Mouse (Mus musculus): Measurements from ENCODE around the gene Olfr611. TPM values are rescaled to one million over a fixed set of nuclear protein-coding genes. Genes with fewer than 3 reads are reported as not detected.
"Not testable (repeated sequence)": the region's sequence is repeated elsewhere in the genome, so short reads cannot be mapped to it uniquely, and the experiment has no call there.

Olfr611 gene
- total RNA-seq (2021), result not detected
- long read RNA-seq, experiment 1, result 0 reads
- long read RNA-seq, experiment 2, result 0 reads

DNA sequence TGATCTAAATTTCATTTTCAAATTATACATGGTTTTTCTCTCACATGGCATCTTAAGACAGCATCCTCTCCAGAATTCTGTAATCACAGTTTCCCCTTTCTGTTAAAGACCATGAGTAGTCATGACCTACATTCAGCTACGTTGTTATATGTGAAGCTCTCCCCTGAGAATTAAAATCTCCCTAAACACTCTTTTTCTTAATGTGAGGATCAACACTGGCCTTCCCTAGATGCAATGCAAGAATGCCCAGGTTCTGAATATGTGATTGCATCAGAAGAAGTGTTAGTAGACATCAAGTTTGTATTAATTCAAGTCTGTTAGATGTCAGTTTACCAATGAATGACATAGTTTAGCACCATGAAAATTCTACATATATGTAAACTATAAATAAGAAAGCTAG, at the start of gene Olfr611:
Gene Olfr611 (minus strand): TSS at position 101 of the 400 bp plus-strand sequence.
- DNase-seq (ENCODE audit: extremely low spot score in 1 of 2, low spot score in 2 of 2); H3K27ac ChIP-seq; intact Hi-C loops (cut with DNase I); H3K4me3 ChIP-seq: not testable (repeated sequence)

DNA sequence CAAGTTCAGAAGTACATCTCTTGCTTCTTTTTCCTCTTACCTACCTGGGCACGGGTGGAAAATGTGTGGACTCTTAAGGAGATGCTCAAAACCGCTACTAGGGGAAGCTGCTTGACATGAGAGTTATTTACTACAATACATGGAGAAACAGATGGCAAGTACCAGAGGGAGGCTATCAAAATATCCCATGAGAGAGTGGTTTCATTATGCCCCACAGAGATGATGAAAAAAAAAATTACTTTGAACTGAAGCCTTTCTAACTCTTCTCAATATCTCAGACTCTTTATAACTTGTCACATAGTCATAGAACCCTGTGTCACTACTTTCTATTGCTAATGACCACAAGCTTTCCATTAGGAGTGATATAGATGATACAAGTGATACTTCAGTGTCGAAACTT, 48.4 kb upstream of the Olfr611 start, which contains the start of gene Olfr616:
Gene Olfr616 (minus strand): TSS at position 101 of the 400 bp plus-strand sequence.
- no peak within 1 kb of the TSS for H3K4me3 ChIP-seq
- no peak for TF ChIP-seq CTCF (IDR thresholded peaks at IDR 0.05)
- DNase-seq (ENCODE audit: extremely low spot score in 1 of 2, low spot score in 2 of 2), result no peak
- H3K27ac ChIP-seq, result no peak within 1 kb of the TSS
- intact Hi-C loops (cut with DNase I), result no loop called here

DNA sequence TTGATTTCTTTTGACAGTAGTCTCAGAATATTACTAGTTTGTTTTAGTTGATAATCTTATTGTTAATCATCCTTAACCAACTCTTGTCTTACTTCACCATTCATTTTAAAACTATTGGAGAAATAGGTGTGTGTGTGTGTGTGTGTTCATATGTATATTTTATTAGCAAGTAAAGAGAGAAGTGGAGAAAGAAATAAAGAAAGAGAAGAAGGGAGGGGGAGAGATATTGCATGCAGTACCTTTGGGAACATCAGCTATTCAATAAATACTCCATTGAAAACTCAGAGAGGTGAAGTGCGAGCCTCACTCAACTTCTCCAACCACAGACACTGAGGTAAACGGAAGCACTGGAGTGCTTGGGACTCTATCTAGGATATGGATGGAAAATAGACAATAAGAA, 35.1 kb upstream of the Olfr611 start, which contains the start of gene Olfr615:
Gene Olfr615 (plus strand): TSS at position 301 of the 400 bp plus-strand sequence.
- Histone ChIP-seq H3K27ac (no peak within 1 kb of the TSS), H3K4me3 (no peak within 1 kb of the TSS)
- no peak for DNase-seq (ENCODE audit: extremely low spot score in 1 of 2, low spot score in 2 of 2)
- intact Hi-C loops (cut with DNase I), result no loop called here
- no peak for TF ChIP-seq CTCF (IDR thresholded peaks at IDR 0.05)

DNA sequence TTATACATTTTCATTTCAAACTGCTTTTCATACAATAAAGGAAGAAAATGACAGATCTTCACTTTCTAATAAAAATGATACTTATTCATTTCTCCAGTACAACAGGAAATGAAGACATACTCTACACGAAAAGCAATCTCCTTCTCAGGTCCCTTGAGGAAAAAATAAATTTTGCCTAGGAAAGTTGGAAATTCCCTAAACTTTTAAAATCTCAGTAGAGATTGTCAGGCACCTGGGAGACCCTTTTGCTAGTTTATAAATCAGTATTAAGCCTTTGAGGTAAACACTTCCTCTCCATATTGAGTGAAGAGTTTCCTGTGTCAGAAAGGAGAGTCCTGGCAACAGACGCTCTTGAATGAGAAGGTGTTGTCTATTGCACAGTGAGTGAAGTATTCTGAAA, 27.1 kb upstream of the Olfr611 start, which contains the start of gene Olfr613:
Gene Olfr613 (plus strand): TSS at position 301 of the 400 bp plus-strand sequence.
- no peak for TF ChIP-seq CTCF (IDR thresholded peaks at IDR 0.05)
- Histone ChIP-seq H3K4me3 (no peak within 1 kb of the TSS), H3K27ac (no peak within 1 kb of the TSS)
- DNase-seq (ENCODE audit: extremely low spot score in 1 of 2, low spot score in 2 of 2), result no peak
- intact Hi-C loops (cut with DNase I), result no loop called here

DNA sequence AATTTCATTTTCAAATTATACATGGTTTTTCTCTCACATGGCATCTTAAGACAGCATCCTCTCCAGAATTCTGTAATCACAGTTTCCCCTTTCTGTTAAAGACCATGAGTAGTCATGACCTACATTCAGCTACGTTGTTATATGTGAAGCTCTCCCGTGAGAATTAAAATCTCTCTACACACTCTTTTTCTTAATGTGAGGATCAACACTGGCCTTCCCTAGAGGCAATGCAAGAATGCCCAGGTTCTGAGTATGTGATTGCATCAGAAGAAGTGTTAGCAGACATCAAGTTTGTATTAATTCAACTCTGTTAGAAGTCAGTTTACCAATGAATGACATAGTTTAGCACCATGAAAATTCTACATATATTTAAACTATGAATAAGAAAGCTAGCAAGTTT, 22.0 kb upstream of the Olfr611 start, which contains the start of gene Olfr612:
Gene Olfr612 (minus strand): TSS at position 101 of the 400 bp plus-strand sequence.
- intact Hi-C loops (cut with DNase I); DNase-seq (ENCODE audit: extremely low spot score in 1 of 2, low spot score in 2 of 2); H3K27ac ChIP-seq; H3K4me3 ChIP-seq: not testable (repeated sequence)

DNA sequence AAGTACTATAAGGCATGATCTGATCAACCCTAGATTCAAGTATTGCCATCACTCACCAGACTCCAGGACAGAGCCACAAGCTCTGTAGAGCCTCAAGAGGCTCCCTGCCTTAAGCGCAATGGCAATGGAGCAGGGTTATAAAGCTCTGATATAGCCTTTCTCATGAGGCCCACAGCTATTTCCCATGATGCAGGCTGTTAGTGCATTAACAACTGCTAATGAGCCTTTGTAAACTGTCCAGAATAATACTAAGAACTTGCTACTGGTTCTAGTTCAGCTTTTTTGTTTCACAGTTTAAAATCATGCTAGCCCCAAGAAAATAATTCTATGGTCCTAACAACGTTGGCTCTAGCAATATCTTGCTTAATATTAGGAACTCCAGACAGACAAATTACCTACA, 8.6 kb downstream of the Olfr611 start, which contains the start of gene Olfr610:
Gene Olfr610 (minus strand): TSS at position 101 of the 400 bp plus-strand sequence.
- no peak within 1 kb of the TSS for H3K27ac ChIP-seq
- no peak within 1 kb of the TSS for H3K4me3 ChIP-seq
- intact Hi-C loops (cut with DNase I), result no loop called here
- TF ChIP-seq CTCF (IDR thresholded peaks at IDR 0.05), result no peak
- no peak for DNase-seq (ENCODE audit: extremely low spot score in 1 of 2, low spot score in 2 of 2)

DNA sequence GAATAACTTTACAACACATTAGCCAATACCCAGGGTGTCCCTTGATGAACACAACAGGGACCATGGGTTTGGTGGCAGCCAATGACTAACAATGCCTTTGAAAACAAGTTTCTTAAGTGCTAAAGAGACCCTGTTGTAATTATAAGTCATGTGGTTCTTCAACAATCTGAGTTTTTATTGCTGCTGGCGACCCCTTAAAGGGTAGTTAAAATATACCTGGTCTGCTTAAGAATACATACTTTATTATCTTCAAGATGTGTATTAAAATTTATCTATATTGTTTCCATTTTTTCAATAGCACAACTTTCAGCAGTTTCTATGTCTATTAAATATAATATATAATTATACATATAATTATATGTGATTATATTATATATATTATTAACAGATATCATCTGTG, 22.7 kb downstream of the Olfr611 start, which contains the start of gene Olfr609:
Gene Olfr609 (minus strand): TSS at position 101 of the 400 bp plus-strand sequence.
- intact Hi-C loops (cut with DNase I), result no loop called here
- no peak for DNase-seq (ENCODE audit: extremely low spot score in 1 of 2, low spot score in 2 of 2)
- H3K4me3 ChIP-seq, result no peak within 1 kb of the TSS
- no peak for TF ChIP-seq CTCF (IDR thresholded peaks at IDR 0.05)
- no peak within 1 kb of the TSS for H3K27ac ChIP-seq

DNA sequence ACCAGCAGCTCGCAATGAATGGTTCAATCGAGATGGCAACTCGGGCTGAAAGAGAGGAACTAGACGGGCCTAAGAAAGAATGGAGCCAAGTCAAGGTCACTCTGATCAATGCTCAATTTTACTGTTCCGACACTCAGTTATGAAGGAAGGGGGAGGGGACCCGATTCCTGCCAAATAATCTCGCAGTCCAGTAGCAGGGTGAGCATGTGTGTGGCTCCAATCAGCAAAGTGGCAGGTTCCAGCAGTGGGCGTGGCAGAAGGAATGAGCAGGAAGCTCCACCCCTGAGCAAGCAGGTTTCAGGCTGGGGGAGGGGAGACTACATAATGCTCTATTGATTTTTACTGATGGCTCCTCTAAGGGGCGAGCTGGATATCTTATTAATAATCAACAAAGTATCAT, 43.5 kb downstream of the Olfr611 start:
- H3K4me3 ChIP-seq; intact Hi-C loops (cut with DNase I); DNase-seq (ENCODE audit: extremely low spot score in 1 of 2, low spot score in 2 of 2); H3K27ac ChIP-seq: not testable (repeated sequence)

DNA sequence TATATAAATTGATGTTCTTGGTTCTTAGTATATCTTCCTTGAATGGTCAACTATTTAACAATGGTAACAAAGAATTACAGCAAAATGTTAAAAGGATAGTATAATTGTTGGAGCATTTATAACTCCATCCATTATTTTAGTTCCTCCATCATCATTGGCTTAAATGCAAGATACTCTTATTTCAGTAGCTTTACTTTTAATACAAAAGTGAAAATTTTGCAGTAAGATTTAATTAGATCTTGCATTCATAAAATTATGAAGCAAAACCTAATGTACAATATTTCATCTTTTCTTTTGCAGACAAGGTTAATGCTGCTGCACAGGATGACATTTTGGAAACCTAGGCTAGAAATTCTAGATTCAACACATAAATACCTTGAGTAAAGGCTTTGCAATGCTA, 51.1 kb downstream of the Olfr611 start, which contains the start of gene Olfr608:
Gene Olfr608 (plus strand): TSS at position 301 of the 400 bp plus-strand sequence.
- intact Hi-C loops (cut with DNase I), result no loop called here
- no peak for TF ChIP-seq CTCF (IDR thresholded peaks at IDR 0.05)
- H3K27ac ChIP-seq, result no peak within 1 kb of the TSS
- no peak for DNase-seq (ENCODE audit: extremely low spot score in 1 of 2, low spot score in 2 of 2)
- no peak within 1 kb of the TSS for H3K4me3 ChIP-seq

Other genes with a start within 250 kb of the Olfr611 start
- not detected for gene Olfr596, start 215.2 kb downstream of the Olfr611 start, total RNA-seq (2021)
- not detected for gene Olfr597, start 204.5 kb downstream of the Olfr611 start, total RNA-seq (2021)
- not detected for gene Olfr598, start 197.3 kb downstream of the Olfr611 start, total RNA-seq (2021)
- gene Olfr599, start 184.9 kb downstream of the Olfr611 start, total RNA-seq (2021), result not detected
- not detected for gene Olfr600, start 171.2 kb downstream of the Olfr611 start, total RNA-seq (2021)
- not detected for gene Olfr601, start 158.2 kb downstream of the Olfr611 start, total RNA-seq (2021)
- not detected for gene Olfr603, start 134.7 kb downstream of the Olfr611 start, total RNA-seq (2021)
- not detected for gene Usp17lc, start 105.8 kb downstream of the Olfr611 start, total RNA-seq (2021)
- not detected for gene Olfr605, start 75.4 kb downstream of the Olfr611 start, total RNA-seq (2021)
- gene Olfr606, start 71.8 kb downstream of the Olfr611 start, total RNA-seq (2021), result not detected
- gene Olfr607, start 56.7 kb downstream of the Olfr611 start, total RNA-seq (2021), result not detected
- gene Olfr608, start 51.0 kb downstream of the Olfr611 start, total RNA-seq (2021), result not detected
- not detected for gene Olfr609, start 22.8 kb downstream of the Olfr611 start, total RNA-seq (2021)
- not detected for gene Olfr610, start 8.7 kb downstream of the Olfr611 start, total RNA-seq (2021)
- gene Olfr612, start 21.9 kb upstream of the Olfr611 start, total RNA-seq (2021), result not detected
- not detected for gene Olfr613, start 27.2 kb upstream of the Olfr611 start, total RNA-seq (2021)
- not detected for gene Olfr615, start 35.2 kb upstream of the Olfr611 start, total RNA-seq (2021)
- gene Olfr616, start 48.3 kb upstream of the Olfr611 start, total RNA-seq (2021), result not detected
- not detected for gene Olfr617, start 52.2 kb upstream of the Olfr611 start, total RNA-seq (2021)
- not detected for gene Olfr618, start 69.3 kb upstream of the Olfr611 start, total RNA-seq (2021)
- not detected for gene Olfr619, start 79.7 kb upstream of the Olfr611 start, total RNA-seq (2021)
- not detected for gene Olfr620, start 91.7 kb upstream of the Olfr611 start, total RNA-seq (2021)
- gene Olfr622, start 121.9 kb upstream of the Olfr611 start, total RNA-seq (2021), result not detected
- gene Olfr623, start 142.9 kb upstream of the Olfr611 start, total RNA-seq (2021), result not detected
- under 1 TPM in 1 of 2 experiments, not detected in 1; 0.07 TPM for gene Olfr624, start 150.3 kb upstream of the Olfr611 start, total RNA-seq (2021)
- gene Olfr625-ps1, start 161.9 kb upstream of the Olfr611 start, total RNA-seq (2021), result not detected
- not detected for gene Olfr243, start 193.8 kb upstream of the Olfr611 start, total RNA-seq (2021)
- not detected for gene Olfr628, start 209.5 kb upstream of the Olfr611 start, total RNA-seq (2021)
- not detected for gene Olfr629, start 224.1 kb upstream of the Olfr611 start, total RNA-seq (2021)
- gene Olfr630, start 236.5 kb upstream of the Olfr611 start, total RNA-seq (2021), result not detected

Measured in left cerebral cortex, adult 2 months (tissue).